Mouse (Mus musculus): ENCODE measurements at regions not wholly inside any gene's neighbourhood (a gene's known extent, or its start where the extent isn't known, plus 50 kb on each side); places are given as distances from the start of the nearest gene placed in this dataset.

GRCm38 (mm10) chr8:39218716-39219115, 1456.2 kb upstream of the Adam24 start:
- TF ChIP-seq GATA4 (IDR thresholded peaks at IDR 0.05; ENCODE audit: insufficient replicate concordance, low read length) = no peak

GRCm38 (mm10) chr8:39227239-39227638, 1447.6 kb upstream of the Adam24 start:
- no peak for TF ChIP-seq GATA4 (IDR thresholded peaks at IDR 0.05; ENCODE audit: insufficient replicate concordance, low read length)

DNA sequence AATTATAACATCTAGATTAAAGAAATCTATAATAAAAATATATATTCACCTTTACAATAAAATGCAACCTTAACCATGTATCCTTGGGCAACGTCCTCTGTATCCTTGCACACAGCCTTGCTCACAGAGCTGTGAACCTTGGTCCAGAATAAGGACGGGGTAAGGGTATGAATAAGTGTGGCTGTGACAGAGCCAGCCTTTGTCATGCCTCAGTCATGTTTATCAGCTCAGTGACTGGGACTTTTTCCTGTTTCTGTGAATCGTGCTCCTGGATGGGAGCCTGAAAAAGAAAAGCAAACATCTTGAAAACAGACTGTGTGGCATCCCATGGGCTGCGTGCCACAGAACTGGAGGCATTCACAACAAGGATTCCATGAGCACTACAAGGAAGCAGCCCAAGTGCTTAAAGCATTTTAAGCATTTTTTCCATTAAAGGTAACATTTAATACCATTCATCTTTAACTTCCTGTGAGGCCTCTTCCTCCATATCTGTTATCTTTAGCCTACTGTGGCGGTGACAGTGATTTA, 1405.8 kb upstream of the Adam24 start:
- TF ChIP-seq GATA4 (IDR thresholded peaks at IDR 0.05; ENCODE audit: insufficient replicate concordance, low read length) = no peak

GRCm38 (mm10) chr8:39297548-39298306, 1377.2 kb upstream of the Adam24 start:
- peak; percentile 15; the same call in 1 of the 2 replicates for TF ChIP-seq GATA4 (IDR thresholded peaks at IDR 0.05; ENCODE audit: insufficient replicate concordance, low read length)

DNA sequence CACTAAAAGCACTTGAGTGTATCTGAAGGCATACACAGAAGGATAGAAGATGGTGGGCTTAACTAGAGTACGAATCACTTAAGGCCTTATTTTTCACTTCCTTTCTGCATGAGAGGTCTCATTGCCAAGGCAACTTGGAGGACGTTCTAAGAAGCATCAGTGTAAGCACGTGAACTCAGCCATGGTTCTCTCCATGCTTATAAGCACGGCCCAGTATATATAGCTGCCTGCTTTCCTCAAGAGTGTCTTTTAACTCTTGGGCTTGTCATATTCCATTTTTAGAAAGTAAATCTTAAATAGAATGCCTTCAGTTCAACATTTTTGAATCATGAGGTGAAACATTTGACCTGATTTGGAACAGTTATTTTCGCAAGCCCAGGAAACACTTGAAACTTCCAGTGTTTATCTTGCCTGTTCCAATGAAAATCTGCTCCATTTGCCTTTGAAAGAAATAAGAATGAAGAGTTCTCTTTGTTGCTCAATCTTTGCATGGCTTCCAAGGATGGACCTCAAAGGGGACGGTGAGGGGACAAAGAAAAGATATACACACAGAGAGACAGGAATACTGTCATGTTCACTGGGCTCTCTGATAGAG, 1371.0 kb upstream of the Adam24 start:
- no peak for TF ChIP-seq GATA4 (IDR thresholded peaks at IDR 0.05; ENCODE audit: insufficient replicate concordance, low read length)

DNA sequence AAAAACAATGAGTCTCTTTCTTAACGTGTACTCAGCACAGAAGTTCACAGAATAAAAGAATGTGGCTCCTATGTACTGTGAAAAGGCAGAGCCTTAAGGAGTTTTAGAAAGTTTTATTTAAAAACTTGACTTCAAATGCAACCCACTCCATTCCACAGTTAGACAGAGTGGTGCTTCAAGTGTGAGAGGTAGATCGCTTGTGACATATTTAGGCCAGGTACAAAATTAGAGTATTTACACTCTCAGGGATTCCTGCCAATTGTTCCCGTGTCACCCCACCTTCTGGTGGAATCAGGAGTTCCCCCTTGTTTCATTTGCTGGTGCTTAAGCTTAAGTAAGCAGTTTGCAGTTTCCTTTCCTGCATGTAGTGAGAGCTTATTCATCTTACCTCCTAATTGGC, 1361.0 kb upstream of the Adam24 start:
- TF ChIP-seq GATA4 (IDR thresholded peaks at IDR 0.05; ENCODE audit: insufficient replicate concordance, low read length) = no peak

- TF ChIP-seq GATA4 (IDR thresholded peaks at IDR 0.05; ENCODE audit: insufficient replicate concordance, low read length) = no peak
Observed at GRCm38 (mm10) chr8:39315521-39316233, 1359.2 kb upstream of the Adam24 start.

DNA sequence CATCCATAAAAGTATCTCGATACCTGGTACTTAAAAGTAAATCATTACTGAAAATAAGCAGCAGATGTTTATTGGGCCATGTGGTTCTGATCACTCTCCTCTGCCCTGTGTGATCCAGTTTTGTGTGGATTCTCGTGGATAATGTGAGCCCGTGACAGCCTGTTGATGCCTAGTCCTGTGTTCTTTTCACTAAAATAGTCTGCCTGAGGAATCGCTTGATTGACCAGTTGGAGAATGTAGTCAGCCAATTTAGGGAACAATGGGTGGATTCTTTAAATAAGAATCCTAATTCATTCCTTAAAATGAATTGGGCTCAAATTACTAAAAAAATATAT, 1358.7 kb upstream of the Adam24 start:
- TF ChIP-seq GATA4 (IDR thresholded peaks at IDR 0.05; ENCODE audit: insufficient replicate concordance, low read length) = no peak

GRCm38 (mm10) chr8:39329378-39329777, 1345.5 kb upstream of the Adam24 start:
- TF ChIP-seq GATA4 (IDR thresholded peaks at IDR 0.05; ENCODE audit: insufficient replicate concordance, low read length) = no peak

- no peak for TF ChIP-seq GATA4 (IDR thresholded peaks at IDR 0.05; ENCODE audit: insufficient replicate concordance, low read length)
Observed at GRCm38 (mm10) chr8:39344731-39345130, 1330.1 kb upstream of the Adam24 start.

DNA sequence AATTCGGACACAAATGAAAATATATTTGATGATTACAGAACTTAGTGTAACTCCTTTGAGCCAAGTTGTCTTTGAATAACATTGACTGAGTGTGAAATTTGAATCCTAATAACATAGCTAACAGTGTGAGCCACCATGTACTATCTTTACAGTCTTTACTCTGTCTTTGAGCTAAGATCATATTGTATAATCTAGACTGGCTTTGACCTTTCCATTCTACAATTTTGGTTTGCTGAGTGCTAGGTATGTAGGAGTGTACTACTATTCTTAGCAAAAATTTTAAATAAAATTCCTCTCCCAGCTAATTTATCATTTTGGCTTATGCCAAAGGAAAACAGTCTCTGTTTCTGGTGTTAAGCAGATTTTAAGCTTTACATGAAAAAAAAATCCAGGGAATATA, 1328.4 kb upstream of the Adam24 start:
- TF ChIP-seq GATA4 (IDR thresholded peaks at IDR 0.05; ENCODE audit: insufficient replicate concordance, low read length) = no peak

- no peak for TF ChIP-seq GATA4 (IDR thresholded peaks at IDR 0.05; ENCODE audit: insufficient replicate concordance, low read length)
Observed at GRCm38 (mm10) chr8:39348956-39349355, 1325.9 kb upstream of the Adam24 start.

DNA sequence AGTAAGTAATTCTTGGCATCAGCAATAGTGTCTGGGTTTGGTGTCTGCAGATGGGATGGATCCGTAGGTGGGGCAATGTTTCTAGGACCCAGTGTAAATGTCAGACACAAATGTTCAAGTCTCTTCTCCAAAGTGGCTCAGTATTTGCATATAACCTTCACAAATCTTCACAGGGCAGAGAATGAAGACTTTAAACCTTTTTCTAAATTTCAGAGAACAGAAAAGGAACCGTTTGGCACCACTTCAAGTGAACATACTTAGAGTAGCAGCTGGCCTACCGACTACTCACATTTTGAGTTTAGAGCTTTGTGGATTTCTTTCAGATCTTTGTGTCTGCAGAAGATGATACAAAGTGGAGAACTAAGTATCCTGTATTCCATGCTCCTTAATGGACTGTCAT, 1319.5 kb upstream of the Adam24 start:
- no peak for TF ChIP-seq GATA4 (IDR thresholded peaks at IDR 0.05; ENCODE audit: insufficient replicate concordance, low read length)

DNA sequence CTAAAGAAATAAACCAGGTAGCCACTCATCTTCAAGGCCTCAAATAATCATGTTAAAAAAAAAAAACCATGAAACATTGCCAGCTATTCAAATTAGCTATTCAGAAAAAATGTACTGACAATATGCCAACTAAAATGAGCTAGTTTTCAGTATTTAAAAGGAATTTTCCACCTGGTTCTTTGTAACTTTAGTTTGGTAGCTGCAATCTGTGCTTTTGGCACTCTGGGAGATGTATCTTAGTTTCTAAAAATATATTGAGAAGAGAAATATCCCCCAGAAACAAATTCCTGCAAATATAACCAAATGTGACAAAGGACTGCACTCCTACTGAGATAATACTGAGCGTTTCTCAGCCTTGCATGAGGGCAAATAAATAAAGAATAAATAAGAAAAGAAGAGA, 1317.8 kb upstream of the Adam24 start:
- no peak for TF ChIP-seq GATA4 (IDR thresholded peaks at IDR 0.05; ENCODE audit: insufficient replicate concordance, low read length)

GRCm38 (mm10) chr8:39357865-39358264, 1317.0 kb upstream of the Adam24 start:
- no peak for TF ChIP-seq GATA4 (IDR thresholded peaks at IDR 0.05; ENCODE audit: insufficient replicate concordance, low read length)

All from liver, adult (tissue).